Mouse (Mus musculus): ENCODE results near the gene Mrpl19.

Mrpl19 gene

DNA sequence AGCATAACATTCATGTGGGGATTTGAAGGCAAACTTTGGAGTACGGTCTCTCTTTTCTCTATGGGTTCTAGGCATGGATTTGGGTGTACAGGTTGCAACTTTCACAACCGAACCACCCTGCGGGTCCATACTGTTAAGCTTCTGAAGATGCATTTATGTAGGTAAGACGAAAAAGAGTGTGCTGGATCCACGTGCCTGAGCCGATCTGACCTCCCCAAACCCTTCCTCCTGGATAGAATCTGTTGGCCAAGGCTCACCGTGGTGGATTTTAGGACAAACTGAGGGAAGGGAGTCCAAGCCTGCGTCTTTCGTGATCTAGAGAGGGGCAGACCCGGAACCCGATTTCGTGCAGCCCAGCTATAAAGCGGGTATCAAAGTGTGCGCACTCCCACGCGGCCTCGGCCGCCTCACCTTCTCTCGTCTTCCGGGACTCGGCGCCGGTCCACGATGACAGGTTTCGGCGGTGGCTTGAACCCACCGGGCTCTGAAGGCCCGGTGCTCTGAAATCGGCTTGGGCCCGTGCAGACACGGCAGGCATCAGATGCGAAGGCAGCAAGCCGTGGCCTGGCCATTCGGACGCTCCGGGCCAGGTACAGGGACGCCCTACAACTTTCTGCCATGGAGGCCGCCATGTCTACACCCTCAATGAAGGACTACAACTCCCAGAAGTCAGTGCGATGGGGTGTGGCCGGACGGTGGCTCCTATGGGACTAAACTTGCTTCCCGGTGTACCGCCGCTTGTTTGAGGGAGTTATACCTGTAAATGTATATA, at the start of gene Mrpl19:
TSS of gene Mrpl19 (minus strand) at position 663 of the 772 bp plus-strand sequence.
- peak; percentile 85 for DNase-seq (ENCODE audit: low spot score)

DNA sequence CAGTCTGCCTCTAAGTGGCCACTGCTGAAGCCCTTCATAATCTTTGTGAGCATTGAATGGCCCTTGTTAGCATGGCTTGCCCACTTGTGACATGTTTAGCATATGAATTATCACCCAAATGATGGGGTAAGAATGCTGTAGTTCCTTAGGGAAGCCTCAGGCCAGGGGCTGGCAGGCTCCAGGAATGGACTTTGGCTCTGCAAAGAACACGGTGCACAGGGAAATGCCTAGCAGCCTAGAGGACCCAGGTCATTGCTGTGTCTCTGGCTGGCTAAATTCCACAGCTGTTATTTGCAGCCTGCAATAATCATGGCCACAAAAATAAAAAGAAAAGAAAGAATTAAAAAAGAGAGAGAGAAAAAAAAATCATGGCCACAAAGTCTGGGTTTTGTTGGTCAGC, 46.6 kb upstream of the Mrpl19 start:
- DNase-seq (ENCODE audit: low spot score): no peak

DNA sequence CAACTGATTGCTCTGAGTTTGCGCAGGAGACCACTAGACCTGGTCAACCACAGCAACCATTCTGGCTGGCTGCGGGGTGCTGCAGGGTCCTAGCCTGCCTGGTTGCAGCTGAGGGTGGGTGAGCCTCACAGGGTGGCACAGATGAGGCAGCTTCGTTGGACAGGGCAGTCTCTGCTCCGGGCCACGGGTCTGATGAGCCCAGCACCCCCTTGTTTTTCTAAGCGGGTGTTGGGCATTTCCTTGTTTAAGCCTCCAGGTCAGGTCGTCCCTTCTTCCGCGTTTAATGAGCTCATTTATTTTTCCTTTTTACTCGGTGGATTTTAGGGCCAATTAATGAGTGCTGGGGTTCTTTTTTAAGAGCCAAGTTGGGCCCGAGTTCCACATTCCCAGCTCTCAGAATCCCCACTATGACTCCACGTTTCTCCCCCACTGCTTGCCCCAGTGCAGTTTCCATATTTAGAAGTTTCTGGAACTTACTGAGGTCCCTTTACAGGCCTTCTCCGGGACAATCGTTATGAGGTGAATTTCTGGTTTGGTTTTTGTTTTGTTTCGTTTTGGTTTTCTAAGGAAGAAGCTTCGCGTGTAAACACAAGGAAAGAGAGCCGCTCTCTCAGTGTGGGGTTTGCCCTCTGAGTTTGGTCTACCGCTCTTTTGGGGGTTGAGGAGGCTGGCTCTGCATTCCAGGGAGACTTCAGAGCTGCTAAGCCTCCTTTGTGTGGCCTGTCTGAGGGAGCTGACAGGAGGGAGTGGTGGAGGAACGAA, 24.5 kb upstream of the Mrpl19 start:
- no peak for DNase-seq (ENCODE audit: low spot score)

DNA sequence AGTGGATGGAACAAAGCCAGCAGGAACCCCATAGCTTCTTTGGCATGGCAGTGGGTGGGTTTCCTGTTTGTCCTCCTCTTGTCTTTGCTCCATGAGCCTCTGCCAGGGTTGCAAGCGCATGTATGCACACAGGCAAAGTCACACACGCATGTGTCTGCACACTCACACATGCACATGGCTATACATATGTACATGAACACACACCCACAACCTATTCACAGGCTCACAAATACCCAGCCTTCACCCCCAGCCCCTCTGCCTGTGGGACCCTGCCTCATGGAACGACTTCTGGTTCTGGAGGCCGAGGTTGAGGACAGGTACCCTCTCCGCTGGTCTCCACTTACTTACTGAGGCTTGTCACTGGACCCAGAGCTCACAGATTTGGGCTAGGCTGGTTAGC, 22.6 kb upstream of the Mrpl19 start:
- DNase-seq (ENCODE audit: low spot score): no peak

DNA sequence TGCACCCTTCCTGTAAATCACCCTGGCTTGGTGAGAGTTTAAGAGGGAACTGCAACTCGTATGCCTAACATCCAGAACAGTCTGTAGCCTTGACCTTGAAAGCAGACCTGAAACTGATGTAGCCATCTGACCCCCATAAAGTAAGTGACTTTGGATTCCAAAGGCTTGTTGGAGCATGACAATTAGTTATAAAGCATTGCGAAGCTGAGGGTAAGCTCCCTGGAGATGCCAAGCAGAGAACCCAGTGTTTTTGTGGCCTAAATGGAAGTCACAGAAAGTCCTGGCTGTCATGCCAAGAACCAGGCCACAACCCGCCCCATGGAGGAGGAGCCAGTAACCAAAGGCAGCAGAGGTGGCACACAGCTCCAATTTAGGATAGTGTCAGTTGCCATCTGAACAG, 21.8 kb upstream of the Mrpl19 start:
- DNase-seq (ENCODE audit: low spot score): no peak

DNA sequence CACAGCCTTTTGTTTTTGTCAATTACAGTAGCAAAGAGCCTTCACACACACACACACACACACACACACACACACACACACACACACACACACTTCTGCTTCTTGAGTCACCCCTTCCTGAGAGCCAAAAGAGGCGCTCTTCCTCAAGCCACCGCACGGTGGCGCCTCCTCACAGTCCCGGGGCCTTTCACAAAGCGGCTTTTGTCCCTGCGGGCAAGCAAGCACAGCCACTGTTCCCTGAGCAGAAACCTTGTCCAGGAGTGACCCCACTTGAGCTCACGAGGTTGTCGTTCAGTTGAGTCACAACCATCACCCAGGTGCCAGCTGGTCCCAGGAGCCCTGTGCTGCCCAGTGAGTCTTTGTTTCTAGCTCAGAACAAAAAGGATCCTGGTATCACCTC, 21.3 kb upstream of the Mrpl19 start:
- DNase-seq (ENCODE audit: low spot score): peak; percentile 9

DNA sequence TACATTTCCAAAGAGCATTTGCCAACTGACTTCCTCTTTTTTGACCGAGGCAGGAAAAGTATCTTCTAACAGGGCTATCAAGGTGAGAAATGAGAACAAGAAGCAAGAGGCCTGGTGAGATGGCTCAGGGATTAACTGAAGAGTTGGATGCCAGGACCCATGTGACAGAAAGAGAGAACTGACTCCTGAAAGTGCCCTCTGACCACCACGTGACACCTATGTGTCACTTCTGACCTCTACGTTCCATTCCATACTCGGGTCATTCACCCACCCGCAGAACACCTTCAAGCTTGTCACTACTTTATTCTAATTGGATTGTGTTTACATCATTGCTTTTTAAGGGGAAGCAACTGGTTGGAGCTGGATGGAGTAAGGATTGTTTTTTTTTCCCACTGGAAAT, 20.8 kb upstream of the Mrpl19 start:
- no peak for DNase-seq (ENCODE audit: low spot score)

DNA sequence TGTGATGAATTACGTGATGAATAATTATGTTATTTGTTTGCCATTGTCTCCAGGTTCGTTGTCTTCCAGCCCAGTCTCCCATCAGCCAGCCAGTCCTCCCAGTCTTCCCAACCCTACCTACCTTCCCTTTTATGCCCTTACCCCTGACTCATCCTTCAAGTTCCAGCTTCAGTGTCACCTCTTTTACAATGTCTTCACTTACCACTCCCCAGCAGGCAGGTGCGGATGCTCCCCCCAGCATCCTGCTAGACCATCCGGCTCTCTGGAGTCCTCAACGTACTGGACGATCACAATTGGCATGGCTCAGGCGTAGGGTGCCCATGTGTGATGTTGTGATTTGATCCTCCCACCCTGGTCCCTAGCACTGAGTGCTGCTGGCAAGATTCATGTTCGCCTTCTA, 20.4 kb upstream of the Mrpl19 start:
- no peak for DNase-seq (ENCODE audit: low spot score)

DNA sequence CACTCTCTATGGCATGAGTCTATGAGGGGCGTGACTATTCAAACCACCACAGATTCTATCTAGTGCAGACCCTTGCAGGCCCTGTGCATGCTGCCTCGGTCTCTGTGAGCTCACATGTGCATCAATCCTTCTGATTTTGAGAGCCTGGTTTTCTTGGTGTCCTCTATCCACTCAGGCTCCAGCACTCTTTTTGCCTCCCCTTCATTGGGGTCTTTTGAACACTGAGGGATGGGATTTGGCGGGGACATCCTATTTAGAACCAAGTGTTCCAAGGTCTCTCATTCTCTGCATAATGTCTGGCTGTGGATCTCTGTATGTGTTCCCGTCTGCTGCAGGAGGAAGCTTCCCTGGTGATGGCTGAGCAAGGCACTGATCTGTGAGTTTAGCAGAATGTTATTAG, 13.5 kb upstream of the Mrpl19 start:
- DNase-seq (ENCODE audit: low spot score): no peak

DNA sequence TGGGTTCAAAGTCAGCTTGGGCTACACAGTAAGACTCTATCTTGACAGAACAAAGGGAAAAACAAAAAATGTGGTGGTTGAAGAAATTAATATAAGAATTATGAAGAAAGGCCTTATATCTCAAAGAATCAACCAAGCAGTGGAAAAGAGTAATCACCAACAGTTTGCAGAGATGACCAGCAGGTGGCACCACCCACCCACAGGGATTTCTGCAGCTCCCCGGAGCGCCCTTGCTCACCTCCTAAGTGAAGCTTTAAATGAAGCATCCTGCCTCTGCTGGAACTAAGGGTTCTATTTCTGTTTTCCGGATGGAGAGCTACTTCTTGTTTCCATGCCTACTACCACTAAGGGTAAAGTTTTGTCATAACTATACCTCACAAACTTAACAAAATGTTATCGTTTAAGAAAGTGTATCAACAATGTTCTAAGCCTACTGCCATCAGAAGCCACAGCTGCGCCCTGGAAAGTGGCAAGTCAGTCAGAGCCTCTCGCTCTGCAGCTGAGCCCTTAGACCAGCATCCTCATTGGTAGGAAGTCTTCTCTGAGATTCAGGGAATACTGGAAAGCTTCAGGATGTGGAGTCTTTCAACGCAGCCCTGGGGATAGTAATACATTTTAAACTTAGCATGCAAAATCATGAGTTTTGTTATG, 10.3 kb upstream of the Mrpl19 start:
- peak; percentile 14 for DNase-seq (ENCODE audit: low spot score)

DNA sequence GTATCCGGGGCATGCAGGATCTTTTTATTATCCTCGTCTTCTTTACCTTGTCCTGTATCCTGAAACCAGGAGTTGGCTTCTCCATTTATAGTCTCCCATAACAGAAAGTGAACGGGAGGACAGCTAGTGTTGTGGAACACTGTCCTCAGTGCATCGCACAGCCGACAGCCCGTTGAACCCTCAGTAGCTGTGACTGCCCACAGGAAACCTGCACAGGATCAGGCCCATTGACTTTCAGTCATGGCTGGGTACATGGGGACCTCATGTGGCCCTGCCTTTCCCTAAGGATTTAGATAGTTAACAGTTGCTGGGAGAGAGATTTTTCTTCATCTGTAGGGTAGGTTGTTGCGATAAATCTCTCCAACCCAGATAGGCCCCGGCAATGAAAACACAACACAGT, 6.8 kb upstream of the Mrpl19 start:
- DNase-seq (ENCODE audit: low spot score): no peak

DNA sequence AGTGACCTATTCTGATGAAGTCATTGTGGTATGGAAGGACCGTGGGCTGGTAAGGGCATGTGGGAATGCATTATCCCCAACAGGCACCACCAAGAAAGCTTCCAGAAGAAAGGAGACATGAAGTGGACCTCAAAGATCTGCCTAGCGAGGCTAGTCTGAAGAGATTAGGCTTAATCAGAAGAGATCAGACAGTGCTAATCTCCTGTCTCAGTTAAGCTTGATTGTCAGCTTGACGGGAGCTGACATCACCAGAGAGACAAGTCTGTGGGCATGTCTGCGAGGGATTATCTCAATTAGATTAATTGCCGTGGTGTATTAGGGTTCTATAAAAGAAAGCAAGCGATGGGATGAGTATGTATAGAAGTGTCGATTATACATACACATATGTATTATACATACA, 5.4 kb upstream of the Mrpl19 start:
- DNase-seq (ENCODE audit: low spot score): no peak

DNA sequence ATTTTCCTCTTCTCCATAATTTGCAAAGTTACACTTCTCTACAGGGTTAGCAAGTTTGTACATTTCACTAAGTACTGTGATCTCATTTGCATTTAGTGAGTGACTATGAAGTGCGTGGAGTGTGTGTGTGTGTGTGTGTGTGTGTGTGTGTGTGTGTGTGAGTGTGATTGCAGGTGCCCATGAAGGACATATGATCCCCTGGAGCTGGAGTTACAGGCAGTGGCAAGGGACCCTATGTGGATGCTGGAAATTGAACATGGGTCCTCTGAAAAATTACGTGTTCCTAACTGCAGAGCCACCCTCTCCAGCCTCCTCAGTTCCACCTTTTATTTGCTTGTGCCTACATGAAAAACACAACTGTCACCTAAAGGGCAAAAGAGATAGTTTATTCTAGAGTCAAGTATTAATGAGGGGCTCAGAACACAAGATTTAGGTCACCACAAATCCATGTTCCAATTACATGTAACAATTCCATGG, 348 bp upstream of the Mrpl19 start:
- no peak for DNase-seq (ENCODE audit: low spot score)

DNA sequence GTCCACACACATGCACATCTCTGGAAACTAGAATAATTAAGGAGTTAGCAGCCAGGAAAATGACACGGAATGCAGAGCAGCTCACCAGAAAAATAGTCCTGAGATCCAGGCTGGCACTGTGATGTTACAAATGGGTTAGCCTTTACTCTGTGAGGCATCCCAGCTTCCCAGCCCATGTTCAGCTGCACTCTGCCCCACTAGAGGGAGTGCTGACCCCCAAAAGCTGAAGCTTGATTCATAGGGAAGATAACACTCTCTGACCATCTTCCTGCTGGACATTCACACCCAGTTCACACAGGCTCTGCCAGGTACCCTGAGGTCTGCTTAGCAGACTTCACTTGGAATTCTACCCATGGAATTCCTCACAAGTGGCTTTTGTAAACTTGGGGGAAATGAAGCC, 5.5 kb downstream of the Mrpl19 start:
- no peak for DNase-seq (ENCODE audit: low spot score)

DNA sequence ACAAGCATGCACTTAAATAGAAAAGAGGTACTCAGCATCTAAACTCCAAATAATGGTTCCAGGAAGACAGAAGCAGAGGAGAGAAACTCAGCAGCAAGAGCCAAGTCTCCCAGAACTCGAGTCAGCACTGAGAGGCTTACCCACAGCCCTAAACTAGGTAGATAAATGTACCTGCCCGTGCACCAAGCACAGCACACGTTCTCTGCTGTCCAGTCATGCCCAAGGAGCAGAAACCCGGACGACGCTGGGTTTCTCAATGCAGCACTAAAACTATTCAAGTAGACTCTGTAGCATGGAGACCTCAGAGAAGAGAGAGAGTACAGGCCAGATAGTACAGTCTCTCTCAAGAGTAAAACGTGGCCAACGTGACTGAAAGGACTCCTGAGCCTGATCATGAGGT, 5.9 kb downstream of the Mrpl19 start:
- DNase-seq (ENCODE audit: low spot score): no peak

DNA sequence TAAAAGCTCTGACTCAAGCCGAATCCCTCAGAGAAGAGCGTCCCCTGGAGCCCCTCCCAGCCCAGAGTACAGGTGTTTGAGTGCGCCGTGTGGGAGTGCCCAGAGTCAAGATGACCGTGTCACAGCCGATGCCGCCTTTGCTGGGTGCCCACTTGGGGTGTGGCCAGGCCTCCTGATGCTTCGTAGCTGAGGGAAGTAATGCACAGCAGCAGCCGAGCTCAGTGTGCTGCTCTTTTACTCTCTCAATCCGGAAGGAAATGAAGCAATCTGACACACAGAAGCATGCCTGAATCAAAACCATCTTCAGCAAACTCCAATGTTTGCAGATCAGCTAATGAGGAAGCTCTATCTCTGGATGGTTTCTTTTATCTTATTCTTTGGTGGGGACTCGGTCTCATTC, 7.8 kb downstream of the Mrpl19 start:
- DNase-seq (ENCODE audit: low spot score): no peak

DNA sequence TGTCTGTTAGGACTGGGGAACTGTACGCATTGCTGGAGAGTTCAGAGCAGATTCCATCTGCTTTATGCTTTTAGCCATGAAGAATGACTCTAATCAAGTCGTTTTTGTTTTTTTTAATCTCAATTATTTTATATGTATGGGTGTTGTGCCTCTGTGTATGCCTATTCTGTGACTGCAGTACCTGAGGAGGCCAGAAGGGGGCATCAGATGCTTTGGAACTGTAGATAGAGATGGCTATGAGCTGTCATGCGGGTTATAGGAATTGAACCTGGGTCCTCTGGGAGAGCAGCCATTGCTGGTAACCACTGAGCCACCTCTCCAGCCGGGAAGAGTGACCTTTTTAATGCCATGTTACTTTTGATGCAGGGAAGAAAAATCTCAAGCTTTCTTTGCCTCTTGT, 9.4 kb downstream of the Mrpl19 start:
- no peak for DNase-seq (ENCODE audit: low spot score)

DNA sequence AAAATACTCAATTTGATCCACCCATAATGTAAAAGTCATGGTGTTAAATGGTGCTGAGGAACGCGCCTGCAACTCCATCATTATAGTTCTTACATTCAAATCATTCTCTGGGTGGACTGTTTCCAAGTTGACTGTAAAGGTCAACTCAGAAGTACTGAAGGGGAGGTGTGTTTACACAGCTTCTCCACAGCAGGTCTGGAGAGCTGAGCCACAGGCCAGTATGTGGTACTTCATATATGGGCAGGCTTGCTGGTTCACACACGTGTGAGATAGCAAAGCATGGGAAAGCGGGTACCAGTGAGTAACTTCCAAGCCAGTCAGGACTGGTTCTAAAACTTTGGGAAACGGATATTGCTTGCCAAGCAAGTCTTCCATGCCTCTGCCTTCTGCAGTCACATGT, 10.6 kb downstream of the Mrpl19 start:
- no peak for DNase-seq (ENCODE audit: low spot score)

DNA sequence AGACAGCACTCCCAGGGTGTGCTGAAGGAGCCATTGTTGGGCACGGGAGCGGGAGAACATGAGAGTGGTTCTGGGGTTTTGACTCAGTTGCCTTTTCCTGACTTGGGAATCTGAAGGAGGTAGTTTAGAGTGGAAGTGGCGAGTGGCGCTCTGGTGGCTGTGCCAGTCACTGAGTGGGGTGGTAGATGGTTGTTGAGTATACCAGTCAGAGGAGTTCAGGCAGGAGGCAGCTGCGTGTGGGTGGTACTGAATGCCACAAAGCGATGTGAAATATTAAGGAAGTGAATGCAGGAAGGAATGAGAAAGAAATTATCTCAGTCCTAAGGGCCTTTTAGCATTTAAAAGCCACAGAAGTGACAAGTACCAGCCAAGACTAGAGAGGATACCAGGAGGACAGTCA, 18.9 kb downstream of the Mrpl19 start:
- DNase-seq (ENCODE audit: low spot score): no peak

DNA sequence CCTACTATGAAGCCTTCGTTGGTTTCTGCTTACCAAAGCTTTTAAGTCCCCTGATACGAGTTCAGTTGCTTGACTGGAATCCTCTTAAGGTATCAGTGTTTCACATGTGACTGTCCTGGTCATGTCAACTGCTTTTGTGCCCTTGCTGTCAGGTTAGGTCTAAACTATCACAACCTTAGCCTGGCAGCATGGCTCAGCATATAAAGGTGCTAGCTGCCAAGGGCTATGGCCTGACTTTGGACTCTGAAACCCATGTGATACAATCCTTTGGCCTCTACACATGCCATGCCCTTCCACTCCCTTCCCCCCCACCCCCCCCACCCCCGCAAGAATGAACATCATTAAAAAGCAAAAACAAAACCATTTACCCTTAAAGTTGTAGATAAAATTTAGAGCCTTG, 21.3 kb downstream of the Mrpl19 start:
- DNase-seq (ENCODE audit: low spot score): no peak

DNA sequence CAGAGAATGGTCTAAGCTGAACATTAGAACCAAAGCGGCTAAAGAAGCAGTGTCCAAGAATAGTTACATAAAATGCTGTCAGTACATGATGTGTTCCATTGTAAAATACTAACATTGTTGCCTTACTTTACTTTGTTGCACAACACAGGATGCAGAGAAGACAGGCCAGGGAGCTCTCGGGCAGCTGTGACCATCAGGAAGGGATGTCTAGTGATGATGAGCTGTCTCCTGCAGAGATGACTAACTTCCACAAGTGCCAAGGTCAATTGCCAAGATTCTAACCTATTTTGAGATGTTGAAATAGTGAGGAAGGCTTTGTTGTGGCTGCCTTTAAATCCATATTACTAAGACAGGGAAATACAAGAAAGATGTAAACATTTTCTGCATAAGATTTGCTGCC, 22.5 kb downstream of the Mrpl19 start:
- no peak for DNase-seq (ENCODE audit: low spot score)

DNA sequence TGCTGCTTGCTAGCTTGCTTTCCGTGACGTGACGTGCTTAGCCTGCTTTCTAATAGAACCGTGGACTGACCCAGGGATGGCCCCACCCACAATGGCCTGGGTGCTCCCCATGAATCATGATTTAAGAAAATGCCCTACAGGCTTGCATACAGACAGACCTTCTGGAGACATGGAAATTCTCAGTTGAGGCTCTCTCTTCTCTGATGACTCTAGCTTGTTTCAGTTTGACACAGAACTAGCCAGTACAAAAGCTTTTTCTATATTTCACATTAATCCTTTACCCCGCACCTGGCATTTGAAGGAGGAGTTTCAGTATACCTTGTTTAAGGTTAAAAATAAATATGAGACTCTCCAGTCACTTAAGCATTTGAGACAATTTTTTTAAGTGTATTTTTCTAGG, 24.0 kb downstream of the Mrpl19 start:
- DNase-seq (ENCODE audit: low spot score): no peak

DNA sequence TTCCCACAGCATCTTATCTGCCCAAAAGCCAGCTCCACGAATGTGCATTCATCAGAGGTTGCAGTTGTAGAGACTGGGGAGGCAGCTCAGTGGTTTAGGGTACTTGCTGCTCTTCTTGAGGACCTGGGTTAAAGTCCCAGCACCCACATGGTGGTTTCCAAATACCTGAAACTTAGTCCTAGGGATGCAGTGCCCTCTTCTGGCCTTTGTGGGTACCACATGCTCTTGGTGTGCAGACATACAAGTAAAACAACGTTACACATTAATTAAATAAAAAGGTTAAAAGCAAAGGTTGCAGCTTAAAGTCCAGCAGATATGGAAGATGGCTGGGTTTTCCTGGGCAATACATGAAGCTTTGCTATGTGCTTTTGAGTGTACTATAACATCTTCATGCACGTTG, 32.5 kb downstream of the Mrpl19 start:
- DNase-seq (ENCODE audit: low spot score): no peak
